Mouse (Mus musculus) frontal cortex, postnatal 36 days (tissue): Measurements from ENCODE around the gene Spaca3.

Experiments used
- DNase-seq, 2 experiments: peaks; one replicate each; pipeline ENCODE4 v3.0.0; 2022; ENCODE audit warnings: low spot score in 2 of 2

Gene Spaca3

DNA sequence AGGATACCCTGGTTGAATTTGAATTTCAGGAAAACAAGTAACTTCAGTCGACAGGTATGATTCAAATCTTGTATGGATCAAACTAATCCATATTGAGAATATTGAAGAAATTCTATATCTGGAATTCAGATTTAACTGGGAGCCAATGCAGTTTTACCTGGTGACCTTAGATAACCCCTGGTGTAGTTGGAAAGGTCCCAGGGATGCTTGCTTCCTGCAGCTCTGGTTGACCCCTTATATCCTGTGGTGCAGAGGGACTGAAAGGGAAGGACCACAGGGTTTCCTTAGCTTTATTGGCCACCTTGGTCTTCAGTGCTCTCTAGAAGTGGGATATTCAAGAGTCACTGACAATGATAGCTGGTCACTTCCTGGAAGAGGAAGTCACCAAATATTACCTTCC, 9.9 kb downstream of the Spaca3 start:
- no peak for DNase-seq

DNA sequence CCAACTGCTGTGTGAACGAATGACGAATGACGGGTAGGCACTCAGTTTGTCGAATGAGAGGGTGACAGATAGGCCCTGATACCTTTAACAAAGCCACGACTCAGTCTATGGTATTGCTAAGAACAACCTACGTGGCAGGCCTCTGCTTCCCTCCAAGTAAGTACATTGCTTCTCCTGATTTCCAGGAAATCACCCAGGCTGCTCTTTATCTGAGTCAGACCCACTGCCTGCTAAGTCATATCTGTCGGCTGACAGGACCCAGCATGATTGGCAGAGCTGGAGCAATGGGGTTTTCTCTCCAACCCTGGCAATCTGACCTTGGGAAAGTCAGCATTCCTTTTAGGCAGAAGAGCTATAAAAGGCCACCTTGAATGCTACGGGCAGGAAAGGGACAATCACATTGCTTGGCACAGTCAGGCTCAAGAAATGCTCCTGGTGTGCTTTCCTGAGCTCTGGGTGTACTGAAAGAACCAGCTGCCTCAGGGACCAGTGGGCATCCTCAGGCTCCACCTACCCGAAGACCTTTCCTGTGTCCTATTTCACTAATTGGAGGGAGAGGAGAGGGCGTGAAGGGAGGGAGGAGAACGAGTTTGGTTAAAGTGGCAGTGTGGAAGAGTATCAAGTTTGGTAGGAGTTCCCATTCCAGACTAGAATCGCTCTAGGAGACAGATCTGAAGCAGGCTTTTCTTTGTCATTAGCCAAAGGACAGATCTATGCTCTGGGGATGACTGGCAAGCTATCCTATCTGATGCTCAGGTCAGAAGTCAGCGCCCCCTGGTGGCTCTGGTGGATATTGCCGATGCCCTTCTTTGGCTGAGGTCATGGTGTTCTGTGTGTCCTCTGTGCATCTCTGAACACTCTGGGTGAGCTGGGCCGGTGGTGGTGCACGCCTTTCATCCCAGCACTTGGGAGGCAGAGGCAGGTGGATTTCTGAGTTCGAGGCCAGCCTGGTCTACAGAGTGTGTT, 14.6 kb downstream of the Spaca3 start:
- peak; percentile 28 to 37 for DNase-seq

DNA sequence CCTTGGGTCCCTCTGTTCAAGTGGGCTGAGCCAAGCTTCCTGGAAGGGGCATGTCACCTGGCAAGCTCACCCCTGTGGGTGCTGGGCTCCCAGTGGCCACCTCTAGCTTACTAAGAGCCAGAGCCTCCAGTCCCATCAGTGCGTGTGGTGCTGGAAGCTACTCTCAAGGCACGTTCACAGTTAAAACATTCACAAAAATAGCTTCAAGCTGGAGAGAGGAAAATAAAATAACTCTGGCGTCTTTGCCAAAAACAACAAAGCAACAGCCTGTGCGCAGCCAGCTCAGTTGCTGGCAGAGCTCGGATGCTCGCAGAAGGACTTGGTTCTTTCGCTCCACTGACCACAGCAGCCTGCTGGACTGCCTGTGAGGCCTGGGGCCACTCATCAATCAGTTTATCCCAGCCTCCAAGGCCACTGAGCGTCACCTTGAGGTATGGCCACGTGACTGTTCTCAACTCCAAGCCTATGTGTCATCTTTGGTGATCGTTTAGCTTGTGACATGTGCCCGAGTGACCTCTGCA, 19.0 kb downstream of the Spaca3 start:
- DNase-seq: peak; percentile 31 to 66

DNA sequence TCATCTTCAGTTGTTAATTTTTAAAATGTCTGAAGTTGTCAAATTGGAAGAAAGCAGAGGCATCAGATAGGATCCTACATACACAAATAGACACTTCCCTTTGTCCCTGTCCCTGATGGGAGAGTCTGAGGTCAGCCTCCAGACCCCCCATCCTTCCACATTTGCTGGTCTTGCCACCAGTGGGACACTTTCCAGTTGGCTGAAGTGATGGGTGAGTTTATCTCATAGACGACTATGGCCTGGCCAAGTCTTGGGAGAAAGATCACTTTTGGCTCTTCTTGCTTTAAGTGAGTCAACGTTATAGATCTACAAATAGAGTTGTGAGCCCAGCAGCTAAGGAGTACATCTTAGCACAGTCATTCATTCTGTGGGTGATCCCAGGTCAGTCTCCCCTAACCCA, 19.9 kb downstream of the Spaca3 start:
- no peak for DNase-seq

DNA sequence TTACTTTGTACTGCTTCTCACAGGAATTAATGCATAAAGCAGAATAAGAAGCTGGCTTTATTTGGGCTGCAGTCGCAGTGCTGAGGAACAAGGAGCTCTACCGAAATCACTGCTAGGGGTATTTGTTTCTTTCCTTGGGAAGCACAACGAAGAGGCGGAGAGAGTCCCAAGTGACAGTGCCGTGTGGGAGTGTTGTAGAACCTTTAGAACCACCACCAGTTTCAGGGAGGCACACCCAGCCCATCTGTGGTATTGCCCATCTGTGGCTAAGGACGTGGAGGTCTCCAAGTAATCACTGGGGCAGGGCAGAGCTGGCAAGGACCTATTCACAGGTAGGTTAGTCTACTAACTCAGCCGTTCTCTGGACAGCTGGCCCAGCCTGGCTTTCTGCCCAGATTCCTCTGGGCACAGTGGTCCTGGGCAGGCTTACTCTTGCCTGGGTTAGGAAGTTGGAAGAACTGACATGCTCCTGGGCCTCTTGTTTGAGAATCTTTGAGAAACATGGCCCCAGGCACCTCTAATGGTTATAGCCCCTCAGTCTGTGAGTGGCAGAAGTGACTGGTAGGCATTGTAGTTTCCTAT, 24.2 kb downstream of the Spaca3 start:
- peak; percentile 26 to 31 for DNase-seq

DNA sequence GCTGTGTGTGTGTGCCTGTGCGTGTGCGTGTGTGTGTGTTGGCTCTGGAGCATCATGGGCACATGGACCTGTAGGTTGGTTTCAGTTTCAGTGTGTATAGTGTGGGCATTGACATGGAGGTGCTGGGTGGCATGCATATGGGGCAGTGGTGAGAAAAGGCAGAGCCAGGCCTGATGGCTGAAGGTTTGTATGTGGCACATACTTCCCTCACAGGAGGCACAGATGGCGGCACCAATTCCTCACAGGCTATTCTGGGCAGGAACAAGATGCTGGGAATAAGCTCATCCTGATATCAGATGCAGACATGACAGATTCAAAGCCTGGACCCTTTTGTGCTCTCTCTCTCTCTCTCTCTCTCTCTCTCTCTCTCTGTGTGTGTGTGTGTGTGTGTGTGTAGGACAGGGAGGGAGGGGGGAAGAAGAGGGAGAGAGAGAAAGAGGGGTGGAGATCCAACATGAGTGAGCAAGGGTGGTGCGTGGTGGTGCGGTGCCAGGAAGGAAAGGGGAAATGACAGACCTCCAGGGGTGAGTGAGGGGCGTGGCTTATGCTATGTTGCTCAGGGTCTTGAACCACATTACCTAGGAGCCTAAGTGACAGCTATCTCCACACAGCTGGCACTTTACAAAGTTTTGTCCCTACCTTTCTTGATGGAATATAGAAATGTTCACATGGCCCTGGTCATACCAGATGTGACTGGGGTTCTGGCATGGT, 26.5 kb downstream of the Spaca3 start:
- DNase-seq: peak; percentile 34 to 62

DNA sequence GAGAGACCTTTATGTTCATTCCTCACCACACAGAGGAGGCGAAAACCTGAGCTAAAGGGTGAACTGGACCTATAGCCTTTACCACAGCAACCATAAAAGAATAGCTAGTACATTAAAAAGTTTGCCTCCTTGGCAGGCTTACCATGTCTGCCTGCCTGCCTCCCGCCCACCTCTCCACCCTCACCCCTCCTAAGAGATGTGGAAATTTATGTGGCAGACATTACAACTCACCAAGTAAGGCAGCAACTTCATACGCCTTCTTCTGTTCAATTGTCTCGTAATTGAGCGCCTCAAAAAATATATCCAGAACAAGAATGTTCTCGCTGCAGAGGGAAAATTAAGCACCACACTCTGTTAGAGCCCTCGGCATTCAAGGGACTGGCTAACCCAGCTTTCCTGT, 28.2 kb downstream of the Spaca3 start:
- DNase-seq: peak; percentile 24 to 31

DNA sequence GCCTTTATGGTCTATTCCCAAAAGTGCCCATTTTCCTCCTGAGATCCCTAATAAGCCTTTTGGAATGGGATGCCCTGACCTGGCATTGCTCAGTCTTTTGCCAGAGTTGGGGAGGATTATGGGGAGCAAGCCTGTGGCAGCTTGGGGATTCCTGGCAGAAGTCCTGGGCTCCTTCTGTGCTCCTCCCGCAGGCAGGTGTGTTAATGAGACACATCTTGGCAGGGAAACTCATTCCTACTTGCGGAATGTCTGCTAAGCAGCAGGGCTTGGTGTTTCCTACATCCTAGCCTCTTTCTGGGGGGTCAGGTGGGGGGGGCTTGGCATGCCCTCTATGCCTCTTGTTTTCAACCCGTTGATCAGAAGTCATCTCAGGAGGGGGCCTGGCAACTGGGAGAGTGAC, 28.9 kb downstream of the Spaca3 start:
- DNase-seq: no peak

DNA sequence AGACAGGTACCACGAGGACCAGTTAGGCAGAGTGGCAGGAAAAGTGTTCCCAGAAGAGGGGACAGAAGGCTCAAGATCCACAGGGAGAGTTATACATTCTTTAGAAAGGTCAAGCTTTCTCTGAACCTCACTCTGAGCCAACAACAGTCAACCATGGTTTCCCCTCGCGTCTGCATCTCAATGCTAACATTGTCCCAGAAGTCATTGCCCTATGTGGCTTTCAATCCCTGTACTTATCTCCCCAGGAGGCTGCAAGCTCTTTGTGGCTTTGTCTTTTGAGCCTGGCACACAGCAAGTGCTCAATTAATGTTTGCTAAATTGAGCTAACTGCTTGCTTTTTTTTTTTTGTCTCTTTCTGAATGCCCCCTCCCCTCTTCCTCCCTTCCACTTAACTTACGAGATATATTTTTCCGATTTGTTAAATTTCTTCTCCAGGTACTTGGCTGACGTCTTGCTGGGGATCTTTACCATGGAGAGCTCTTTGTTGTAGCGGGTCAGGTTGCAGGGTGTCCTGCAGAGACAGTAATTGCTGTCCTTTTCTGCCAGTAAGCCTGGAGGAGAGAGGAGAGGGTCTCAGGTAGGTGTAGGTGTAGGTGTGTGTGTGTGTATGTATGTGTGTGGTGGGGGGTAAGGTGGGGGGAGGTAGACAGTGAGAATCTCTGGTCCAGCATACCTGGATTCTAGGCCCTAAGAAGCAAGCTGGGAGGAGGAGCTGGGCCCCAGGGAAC, 31.3 kb downstream of the Spaca3 start:
- DNase-seq: no peak

DNA sequence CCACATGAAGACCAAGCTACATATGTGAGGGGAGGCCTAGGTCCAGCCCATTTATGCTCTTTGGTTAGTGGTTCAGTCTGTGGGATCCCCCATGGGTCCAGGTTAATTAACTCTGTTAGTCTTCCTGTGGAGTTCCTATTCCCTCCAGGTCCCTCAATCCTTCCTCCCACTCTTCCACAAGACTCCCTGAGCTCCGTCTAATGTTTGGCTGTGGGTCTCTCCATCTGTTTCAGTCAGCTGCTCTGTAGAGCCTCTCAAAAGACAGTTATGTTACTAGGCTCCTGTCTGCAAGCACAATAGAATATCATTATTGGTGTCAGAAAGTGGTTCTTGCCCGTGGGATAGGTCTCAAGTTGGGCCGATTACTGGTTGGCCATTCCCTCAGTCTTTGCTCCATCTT, 37.7 kb downstream of the Spaca3 start:
- no peak for DNase-seq

DNA sequence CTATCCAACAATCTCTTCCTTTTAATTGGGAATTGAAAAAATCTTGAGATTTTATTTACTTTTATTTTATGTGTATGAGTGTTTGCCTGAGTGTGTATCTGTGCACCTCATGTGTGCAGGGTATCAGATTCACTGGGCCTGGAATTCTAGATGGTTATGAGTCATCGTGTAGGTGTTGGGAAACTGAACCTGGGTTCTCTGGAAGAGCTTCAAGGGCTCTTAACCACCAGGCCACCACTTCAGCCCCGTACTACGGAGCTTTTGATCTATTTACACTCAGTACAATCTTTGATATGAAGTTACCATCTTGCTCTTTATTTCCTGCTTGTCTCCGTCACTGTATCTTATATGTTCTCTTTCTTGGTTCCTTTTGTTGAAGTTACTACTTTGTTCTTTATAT, 42.4 kb downstream of the Spaca3 start:
- DNase-seq: no peak

DNA sequence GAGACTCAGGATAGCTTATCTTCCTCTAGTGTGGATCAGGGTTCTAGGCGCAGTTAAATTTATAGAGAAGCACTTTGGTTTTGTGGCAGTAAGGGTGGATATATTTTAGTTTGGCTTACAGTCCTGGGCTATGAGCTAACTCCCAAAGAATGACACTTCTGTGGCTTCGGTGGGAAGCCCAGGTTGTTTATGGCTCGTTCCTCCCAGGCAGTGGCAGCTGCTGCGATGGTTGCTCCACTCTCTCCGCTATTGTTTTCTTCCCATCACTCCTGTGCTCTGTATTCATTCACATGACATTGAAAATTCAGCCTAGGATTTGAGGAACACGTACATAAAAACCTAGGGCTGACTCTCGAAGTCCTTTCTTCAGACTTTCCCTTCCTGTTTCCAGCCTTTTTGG, 44.5 kb downstream of the Spaca3 start:
- DNase-seq: no peak

DNA sequence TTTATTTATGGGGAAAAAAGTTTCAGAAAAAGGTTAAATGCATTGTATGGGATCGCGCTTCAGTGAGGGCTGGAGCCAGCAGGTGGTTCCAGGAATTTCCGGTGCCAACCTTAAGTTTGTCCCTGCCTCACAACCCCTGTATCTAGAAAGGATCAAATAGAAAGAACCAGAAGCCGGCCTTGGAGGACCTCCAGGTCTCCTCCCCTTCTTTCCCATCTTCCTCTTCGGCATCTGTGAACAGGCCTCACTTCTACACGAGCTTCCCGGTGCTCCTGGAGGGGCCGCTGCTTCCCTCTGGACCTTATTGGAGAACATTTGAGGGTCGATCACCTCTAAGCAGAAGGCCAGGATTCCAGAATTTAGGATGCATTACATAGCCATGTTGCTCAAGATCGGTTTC, 45.3 kb downstream of the Spaca3 start:
- no peak for DNase-seq

DNA sequence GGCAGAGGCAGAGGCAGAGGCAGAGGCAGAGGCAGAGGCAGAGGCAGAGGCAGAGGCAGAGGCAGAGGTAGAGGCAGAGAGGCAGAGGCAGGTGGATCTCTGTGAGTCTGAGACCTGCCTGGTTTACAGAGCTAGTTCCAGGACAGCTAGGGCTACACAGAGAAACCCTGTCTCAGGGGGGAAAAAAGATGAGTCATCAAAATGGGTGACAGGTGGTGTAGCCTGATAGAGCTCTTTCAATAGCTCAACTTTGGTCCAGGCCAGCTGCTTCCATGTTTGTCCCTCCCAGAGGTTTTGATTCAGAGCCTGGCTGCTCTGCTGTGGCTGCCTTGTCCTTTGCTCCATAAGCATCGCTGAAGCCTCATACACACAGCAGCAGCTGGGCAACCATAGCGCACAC, 46.4 kb downstream of the Spaca3 start:
- DNase-seq: no peak

DNA sequence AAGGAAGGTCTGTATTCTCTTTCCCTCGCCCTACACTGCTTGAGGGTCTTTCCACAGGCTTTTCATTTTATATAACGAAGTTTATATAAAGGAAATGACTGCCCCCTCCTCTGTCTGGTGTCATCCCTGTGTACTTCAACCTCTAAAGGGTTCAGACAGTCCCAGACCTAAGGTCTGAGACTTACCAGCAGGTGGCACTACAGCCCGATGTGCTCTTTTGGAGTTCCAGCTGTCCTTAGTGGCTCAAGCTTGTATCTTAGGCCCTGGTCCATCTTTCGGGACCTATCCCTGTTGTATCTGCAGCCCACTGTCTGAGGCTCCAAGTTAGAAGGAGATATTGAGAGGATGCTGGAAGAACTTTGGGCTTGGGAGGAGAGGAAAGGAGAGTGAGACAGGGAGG, 48.3 kb downstream of the Spaca3 start:
- peak; percentile 60 to 77 for DNase-seq

DNA sequence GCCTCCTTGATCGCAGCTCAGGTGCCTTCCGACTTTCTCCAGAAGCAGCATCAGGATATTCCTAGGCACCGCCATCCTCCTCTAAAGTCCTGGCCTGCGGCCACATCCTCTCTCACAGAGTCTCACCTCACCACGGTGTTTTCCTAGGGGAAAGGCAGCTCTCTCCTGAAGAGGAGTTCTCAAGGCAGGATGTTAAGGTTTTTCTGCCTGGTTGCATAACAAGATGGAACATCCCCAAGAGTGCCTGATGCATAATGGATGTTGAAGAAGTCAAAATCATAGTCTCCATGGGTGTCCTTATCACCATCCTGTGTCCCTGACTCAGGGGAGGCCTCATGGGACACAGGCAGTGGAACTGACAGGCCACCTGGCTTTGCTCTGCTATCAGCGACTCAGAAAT, 49.7 kb downstream of the Spaca3 start:
- peak; percentile 35 to 56 for DNase-seq

DNA sequence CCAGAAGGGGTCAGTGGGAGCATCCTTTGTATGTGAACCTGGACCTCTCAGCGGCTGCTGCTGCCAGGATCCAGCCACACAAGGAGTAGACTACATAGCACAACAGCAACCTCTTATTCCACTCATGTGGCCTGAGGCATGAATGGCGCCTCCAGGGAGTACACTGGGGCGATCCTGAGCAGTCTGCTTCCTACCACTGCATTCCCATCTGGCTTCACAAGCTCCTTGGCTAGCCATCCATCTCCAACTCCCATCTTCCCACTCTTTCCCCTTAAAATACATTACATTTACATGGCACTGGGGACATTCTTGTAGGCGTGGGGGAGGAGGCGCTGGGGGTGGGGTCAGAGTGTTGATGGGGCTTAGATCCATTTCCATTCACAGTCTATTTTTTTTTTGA, 54.6 kb downstream of the Spaca3 start:
- DNase-seq: peak; percentile 36 to 47

DNA sequence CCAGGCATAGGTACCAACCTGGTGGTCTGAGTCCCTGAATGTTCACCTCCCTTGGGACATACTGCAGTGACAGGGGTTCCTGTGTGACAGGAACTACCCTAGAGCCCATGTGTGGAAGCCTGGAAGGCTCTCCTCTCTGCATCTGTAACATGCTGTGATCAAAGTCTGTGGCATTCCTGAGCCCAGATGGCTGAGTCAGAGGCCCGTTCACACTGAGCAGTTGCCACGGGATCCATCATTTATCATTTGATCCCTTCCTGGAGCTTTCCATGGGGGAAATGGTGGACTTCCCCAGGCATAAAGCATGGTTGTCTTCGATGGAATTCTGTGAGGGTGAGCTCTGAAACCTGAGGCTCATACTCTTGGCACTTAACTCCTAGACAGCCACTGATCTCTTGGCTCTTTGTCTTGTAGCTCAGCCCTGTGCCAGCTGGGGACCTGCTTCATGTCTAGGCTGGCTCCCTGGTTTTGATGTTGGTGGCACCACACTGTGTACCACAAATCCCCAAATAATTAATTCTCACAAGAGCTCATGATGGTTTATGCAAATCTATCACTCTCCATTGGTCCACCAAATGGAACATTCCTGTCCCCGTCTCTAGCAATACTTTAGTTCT, 55.4 kb downstream of the Spaca3 start:
- DNase-seq: no peak
